Mouse (Mus musculus) liver, postnatal 0 days (tissue): ENCODE data around the gene Cdkl4. TPM values are rescaled to one million over a fixed set of nuclear protein-coding genes. Genes with fewer than 3 reads are reported as not detected.
"Not testable (repeated sequence)": the region's sequence is repeated elsewhere in the genome, so short reads cannot be mapped to it uniquely, and the experiment has no call there.

ENCODE experiments used
- ATAC-seq: fragments of 200-750 bp; cut with Nextera tagmentation; 2 replicates; pipeline ENCODE4 v1.8.0; 2017; ENCODE audit warnings: mild to moderate bottlenecking, moderate library complexity
- DNase-seq: peaks from one replicate; pipeline ENCODE4 v3.0.0-alpha.2; 2016
- H3K27ac ChIP-seq: fragments of 300-500 bp; sonication (generic); 2 replicates; pipeline ENCODE4 v1.5.1; 2014; ENCODE audit warnings: antibody characterized with exemption, moderate library complexity, mild to moderate bottlenecking, low read depth
- H3K27me3 ChIP-seq: fragments of 300-500 bp; sonication (generic); 2 replicates; pipeline ENCODE4 v1.6.1; 2014; ENCODE audit warnings: low read length, control low read depth, mixed read lengths; ENCODE audit not compliant: insufficient read depth
- H3K36me3 ChIP-seq: fragments of 300-500 bp; sonication (generic); replicated peaks from 2 replicates; pipeline ENCODE4 v1.6.1; 2014; ENCODE audit warnings: mild to moderate bottlenecking, control low read depth, low read length, moderate library complexity, mixed read lengths; ENCODE audit not compliant: insufficient read depth
- H3K4me1 ChIP-seq: fragments of 300-500 bp; sonication (generic); 2 replicates; pipeline ENCODE4 v1.6.1; 2014; ENCODE audit warnings: antibody characterized with exemption, mild to moderate bottlenecking, control low read depth; ENCODE audit not compliant: insufficient read depth
- H3K4me2 ChIP-seq: fragments of 300-500 bp; sonication (generic); 2 replicates; pipeline ENCODE4 v1.6.1; 2014; ENCODE audit warnings: low read depth, mild to moderate bottlenecking, low read length, moderate library complexity, mixed read lengths
- H3K4me3 ChIP-seq: fragments of 300-500 bp; sonication (generic); 2 replicates; pipeline ENCODE4 v1.5.1; 2014; ENCODE audit warnings: low read depth, low read length
- H3K9ac ChIP-seq: fragments of 300-500 bp; sonication (generic); replicated peaks from 2 replicates; pipeline ENCODE4 v1.6.1; 2014; ENCODE audit warnings: mild to moderate bottlenecking, moderate library complexity
- H3K9me3 ChIP-seq: fragments of 300-500 bp; sonication (generic); 2 replicates; pipeline ENCODE4 v1.6.1; 2016; ENCODE audit warnings: mild to moderate bottlenecking, control low read depth, low read length, mixed read lengths
- CTCF ChIP-seq: sonication (generic); IDR thresholded peaks from 2 replicates; pipeline ENCODE4 v1.5.1; 2016; ENCODE audit warnings: antibody characterized with exemption, low read depth
- EP300 ChIP-seq: IDR thresholded peaks from 2 replicates; pipeline ENCODE4 v1.6.1; 2016; ENCODE audit warnings: antibody characterized with exemption, low read depth, mild to moderate bottlenecking
- WGBS: fragments of 180-500 bp; shearing (Covaris S2); extraction: QIAGEN DNeasy Blood & Tissue Kit; methylation state at CpG from one replicate; pipeline ENCODE4 v1.1.7; 2014; ENCODE audit not compliant: insufficient replicate concordance; 5-methylcytosine and 5-hydroxymethylcytosine counted together
- polyA plus RNA-seq: library from polyadenylated mRNA; unstranded; fragments of >200 nt; fragmentation: Nextera tagmentation; extraction: Ambion mirVana; gene quantifications from 2 replicates; pipeline ENCODE4 v1.2.1, GENCODE M21; 2015

The Cdkl4 gene
- polyA plus RNA-seq, 1 experiment from 2014 or later = 0.34 TPM

DNA sequence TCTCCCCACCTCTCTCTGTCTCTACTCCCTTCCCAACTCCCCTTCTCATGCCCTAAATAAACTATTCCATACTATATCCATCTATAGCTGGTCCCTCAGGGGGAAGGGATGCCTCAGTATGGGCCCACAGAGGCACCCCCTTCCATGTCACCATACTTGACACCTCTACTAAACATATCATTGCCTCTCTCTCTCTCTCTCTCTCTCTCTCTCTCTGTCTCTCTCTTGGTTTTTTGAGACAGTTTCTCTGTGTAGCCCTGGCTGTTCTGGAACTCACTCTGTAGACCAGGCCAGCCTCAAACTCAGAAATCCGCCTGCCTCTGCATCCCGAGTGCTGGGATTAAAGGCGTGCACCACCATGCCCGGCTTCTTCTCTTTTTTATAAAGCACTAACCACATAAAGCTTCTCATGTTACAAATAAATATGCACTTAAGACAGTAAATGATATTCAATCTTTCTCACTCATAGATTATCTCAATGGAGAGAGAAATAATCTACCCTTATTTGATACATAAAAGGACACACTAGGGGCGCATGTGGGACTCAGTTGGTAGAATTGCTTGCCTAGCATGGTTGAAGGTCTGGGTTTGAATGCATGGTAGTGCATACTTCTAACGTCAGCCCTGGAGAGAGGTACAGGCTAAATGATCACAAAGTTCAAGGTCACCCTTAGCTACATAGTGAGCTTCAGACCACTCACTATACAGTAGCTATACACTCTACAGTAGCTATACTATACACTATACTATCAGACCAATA is 8.6 kb downstream of the Cdkl4 start:
- ATAC-seq (no peak), DNase-seq (peak; percentile 2)
- Histone ChIP-seq H3K36me3 (no peaks in the 10 kb centered on the region), H3K4me2 (no peak overlapping the region), H3K27me3 (no peaks in the 10 kb centered on the region), H3K9me3 (no peaks in the 10 kb centered on the region), H3K9ac (no peak overlapping the region), H3K4me1 (no peaks in the 10 kb centered on the region), H3K4me3 (no peak overlapping the region), H3K27ac (no peak overlapping the region)
- TF ChIP-seq EP300 = no peak
- TF ChIP-seq CTCF = no peak
- 79% methylated on average over 6 of the region's 6 CpGs for WGBS

DNA sequence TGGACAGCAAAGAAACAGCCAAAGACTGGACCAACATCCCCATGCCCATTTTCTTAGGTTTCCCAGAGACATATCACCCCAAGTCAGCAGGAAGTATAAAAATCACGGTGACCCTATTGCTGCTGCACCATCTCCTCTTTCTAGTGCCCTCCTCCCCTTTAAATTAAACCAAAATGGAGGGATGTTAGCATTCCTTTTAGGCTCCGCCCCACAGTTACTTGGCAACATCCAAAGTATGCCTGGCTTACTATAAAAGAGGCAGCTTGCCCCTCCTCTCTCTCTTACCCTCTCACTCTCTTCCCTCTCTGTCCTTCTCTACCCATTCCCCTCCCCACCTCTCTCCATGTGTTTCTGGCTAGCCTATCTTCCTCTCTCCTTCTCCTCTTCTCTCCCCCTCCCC is 9.2 kb downstream of the Cdkl4 start:
- H3K36me3 ChIP-seq = no peaks in the 10 kb centered on the region

DNA sequence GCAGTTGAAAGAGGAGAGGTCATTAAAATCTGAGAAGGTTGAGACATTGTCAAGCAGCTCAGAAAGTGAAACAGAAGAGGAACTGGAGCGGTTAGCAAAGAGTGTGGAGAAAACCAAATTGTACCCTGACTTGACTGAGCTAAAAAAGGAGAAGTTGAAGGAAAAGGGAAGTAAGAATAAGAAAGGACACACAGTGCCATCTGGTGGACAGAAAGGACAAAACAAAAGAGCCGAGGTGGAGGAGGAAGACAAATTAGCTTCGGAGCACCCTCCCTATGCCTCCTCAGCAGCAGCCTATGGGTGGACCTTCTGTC is 13.0 kb downstream of the Cdkl4 start:
- H3K27ac ChIP-seq = peak overlapping the region; percentile 94
- no peaks in the 10 kb centered on the region for H3K27me3 ChIP-seq
- H3K4me2 ChIP-seq = peak overlapping the region; percentile 45
- no peaks in the 10 kb centered on the region; the same call in 1 of the 2 replicates for H3K4me1 ChIP-seq
- H3K9me3 ChIP-seq = no peaks in the 10 kb centered on the region
- 26% methylated on average over 3 of the region's 3 CpGs for WGBS
- ATAC-seq = peak; percentile 50
- TF ChIP-seq EP300 (no peak), CTCF (peak; percentile 69)
- H3K4me3 ChIP-seq = peak overlapping the region; percentile 40
- peak; percentile 53 for DNase-seq
- peak overlapping the region; percentile 55 for H3K9ac ChIP-seq
- H3K36me3 ChIP-seq = no peaks in the 10 kb centered on the region

More for the DNA sequence above, 9.2 kb downstream of the Cdkl4 start:
- Histone ChIP-seq H3K4me1 (no peaks in the 10 kb centered on the region), H3K9ac (no peak overlapping the region), H3K27me3 (no peaks in the 10 kb centered on the region), H3K27ac (no peak overlapping the region), H3K4me3 (no peak overlapping the region), H3K9me3 (no peaks in the 10 kb centered on the region), H3K4me2 (no peak overlapping the region)
- WGBS = 71% methylated on average over 2 of the region's 2 CpGs
- ATAC-seq (no peak), DNase-seq (no peak)
- TF ChIP-seq EP300 (no peak), CTCF (no peak)

DNA sequence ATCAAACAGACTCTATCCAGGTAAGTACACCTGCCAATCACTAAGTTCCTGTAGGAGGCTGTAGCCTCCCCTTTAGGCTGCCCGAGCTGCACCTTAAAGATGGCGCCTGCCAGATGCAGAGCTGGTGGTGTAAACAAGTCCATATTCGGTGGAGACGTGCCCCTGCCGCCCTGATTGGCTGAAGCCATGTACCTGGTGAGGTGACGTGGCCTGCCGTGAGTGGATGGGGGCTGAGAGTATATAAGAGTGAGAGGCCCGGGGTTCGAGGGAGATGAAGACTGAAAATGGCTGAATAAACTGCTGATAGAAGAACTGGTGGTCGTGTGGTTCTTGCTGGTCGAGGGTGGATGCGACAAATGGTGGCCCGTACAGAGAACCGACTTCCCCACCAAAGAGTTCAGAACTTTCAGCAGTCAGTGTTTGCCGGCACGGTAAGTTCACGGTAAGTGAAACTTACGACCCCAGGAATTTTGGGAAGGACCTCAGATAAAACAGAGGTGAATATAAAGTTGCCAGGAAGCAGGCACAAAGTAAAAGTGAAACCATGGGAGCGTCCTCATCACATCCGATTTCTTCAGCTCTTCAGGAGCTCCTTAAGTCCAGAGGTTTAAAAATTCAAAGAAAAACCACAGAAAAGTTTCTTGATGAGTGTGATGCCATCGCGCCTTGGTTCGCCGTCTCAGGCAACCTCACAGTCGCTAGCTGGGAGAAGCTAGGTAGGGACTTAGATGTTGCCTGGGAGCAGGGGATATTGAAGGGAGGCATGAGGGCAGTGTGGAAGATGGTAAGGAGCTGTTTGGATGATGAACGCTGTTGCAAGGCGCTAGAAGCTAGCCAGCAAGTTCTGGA is 13.6 kb downstream of the Cdkl4 start:
- H3K4me1 ChIP-seq, H3K36me3 ChIP-seq, ATAC-seq, H3K9me3 ChIP-seq, H3K27me3 ChIP-seq: not testable (repeated sequence)
- peak overlapping the region; percentile 55 for H3K9ac ChIP-seq
- peak overlapping the region; percentile 94 for H3K27ac ChIP-seq
- peak; percentile 38 for DNase-seq
- 69% methylated on average over 27 of the region's 27 CpGs for WGBS
- H3K4me2 ChIP-seq = peak overlapping the region; percentile 45
- H3K4me3 ChIP-seq = peak overlapping the region; percentile 40

DNA sequence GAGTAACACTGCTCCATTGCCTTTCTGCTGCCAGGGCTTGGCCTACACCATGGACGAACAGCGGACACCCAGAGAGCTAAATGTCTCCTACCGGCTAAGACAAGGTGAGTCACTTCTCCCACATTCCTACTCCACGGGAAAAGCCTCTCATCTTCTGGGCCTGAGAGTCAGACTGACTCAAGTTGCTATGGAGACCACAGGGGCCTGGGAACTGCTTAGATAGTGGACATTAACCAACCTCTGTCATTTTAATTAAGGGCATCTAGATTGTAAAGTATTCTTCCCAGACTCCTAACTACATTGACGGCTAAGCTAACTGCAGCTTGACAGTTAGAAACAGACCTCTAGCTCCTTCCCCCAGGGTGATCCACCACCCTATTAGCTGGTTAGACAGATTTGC is 14.8 kb downstream of the Cdkl4 start:
- TF ChIP-seq CTCF = no peak
- TF ChIP-seq EP300 = no peak
- Histone ChIP-seq H3K36me3 (no peaks in the 10 kb centered on the region), H3K4me2 (0 out of 2 replicates have a peak overlapping the region, but pooled peaks have one; percentile 19)

DNA sequence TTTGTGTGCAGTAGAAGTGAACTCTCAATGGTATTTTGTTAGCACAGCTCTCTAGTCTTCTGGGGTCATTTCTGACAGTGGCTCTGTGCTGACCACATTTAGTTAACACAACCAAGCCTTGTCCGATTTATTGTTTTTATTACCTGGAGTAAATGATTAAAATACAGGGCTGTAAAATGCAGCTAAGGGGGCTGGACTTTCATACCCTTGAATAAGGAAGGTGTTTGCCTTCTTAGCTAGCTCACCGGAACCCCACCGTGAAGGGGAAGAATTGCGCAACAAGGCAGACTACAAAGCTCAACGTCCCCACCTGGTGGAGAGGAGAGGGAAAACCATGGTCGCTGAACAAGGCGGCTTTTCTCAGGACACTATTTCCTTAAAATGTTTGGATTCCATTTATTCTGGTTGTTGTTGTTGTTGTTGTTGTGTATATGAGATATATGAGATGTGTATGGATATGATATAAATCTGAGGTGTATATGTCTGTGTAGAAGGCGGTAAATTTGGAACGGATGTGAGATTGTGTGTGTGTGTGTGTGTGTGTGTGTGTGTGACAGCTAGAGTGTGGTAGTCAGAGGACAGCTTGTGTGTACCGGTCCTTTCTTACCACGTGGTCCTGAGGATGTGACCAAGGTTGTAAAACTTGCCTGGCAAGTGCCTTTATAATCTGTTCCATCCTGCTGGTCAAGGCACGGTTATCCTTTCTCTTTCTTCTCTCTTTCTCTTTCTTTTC is 16.8 kb downstream of the Cdkl4 start:
- Histone ChIP-seq H3K4me1 (no peaks in the 10 kb centered on the region; the same call in 1 of the 2 replicates), H3K4me2 (peak overlapping the region; percentile 51), H3K27ac (peak overlapping the region; percentile 46; the same call in 1 of the 2 replicates), H3K4me3 (0 out of 2 replicates have a peak overlapping the region, but pooled peaks have one; percentile 9), H3K9ac (no peak overlapping the region), H3K27me3 (no peaks in the 10 kb centered on the region), H3K36me3 (no peaks in the 10 kb centered on the region; the same call in 1 of the 2 replicates), H3K9me3 (no peaks in the 10 kb centered on the region)
- peak; percentile 94 for TF ChIP-seq CTCF
- no peak for TF ChIP-seq EP300
- ATAC-seq = peak; percentile 30; the same call in 1 of the 2 replicates
- 17% methylated on average over 12 of the region's 12 CpGs for WGBS
- peak; percentile 82 for DNase-seq

More for the DNA sequence above, 14.8 kb downstream of the Cdkl4 start:
- no peak for ATAC-seq
- 78% methylated on average over 5 of the region's 5 CpGs for WGBS
- no peak for DNase-seq
- Histone ChIP-seq H3K9me3 (no peaks in the 10 kb centered on the region), H3K27me3 (no peaks in the 10 kb centered on the region), H3K27ac (no peak overlapping the region), H3K9ac (no peak overlapping the region), H3K4me3 (no peak overlapping the region), H3K4me1 (no peaks in the 10 kb centered on the region; the same call in 1 of the 2 replicates)
